Mouse (Mus musculus) liver, adult 2 months (tissue): ENCODE results near the gene Cacng6.

Experiments
- CTCF ChIP-seq: fragments of 200-500 bp; IDR thresholded peaks from 2 replicates; pipeline ENCODE4 v1.5.1; 2011; ENCODE audit warnings: low read depth, low read length, control low read depth
- POLR2A ChIP-seq: fragments of 200-500 bp; IDR thresholded peaks from 2 replicates; pipeline ENCODE4 v1.6.1; 2011; ENCODE audit warnings: low read length, control low read depth; ENCODE audit not compliant: insufficient read depth; ENCODE audit errors: extremely low read depth

GRCm38 (mm10) chr7:3423430-3423829 is 565 bp upstream of the Cacng6 start:
- TF ChIP-seq POLR2A: no peak
- no peak for TF ChIP-seq CTCF
